Mouse (Mus musculus): ENCODE data around the gene Mrps12. TPM values are rescaled to one million over a fixed set of nuclear protein-coding genes. Genes with fewer than 3 reads are reported as not detected.

Mrps12 gene
- polyA plus RNA-seq, 1 experiment from 2014 or later = 116 TPM

DNA sequence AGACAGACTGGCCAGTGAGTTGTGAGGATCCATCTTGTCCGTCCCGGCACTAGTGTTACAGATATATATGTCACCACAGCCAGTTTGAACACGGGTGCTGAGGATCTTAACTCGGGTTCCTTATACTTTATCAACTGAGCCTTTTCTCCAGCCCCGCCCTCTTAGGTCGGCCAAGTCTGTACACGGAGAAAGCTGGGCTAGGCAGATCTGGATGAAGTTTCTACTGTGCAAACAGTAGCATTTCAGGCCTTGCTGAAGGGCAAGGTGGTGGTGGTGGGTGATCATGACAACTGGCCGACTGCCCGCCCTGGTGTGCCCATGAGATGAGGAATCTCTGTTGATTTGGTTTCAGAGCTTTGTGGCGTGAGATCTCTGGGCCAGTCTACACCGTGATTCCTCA is 44.3 kb downstream of the Mrps12 start:
- Histone ChIP-seq H3K4me2 (no peak overlapping the region), H3K27ac (no peak overlapping the region), H3K9me3 (no peaks in the 10 kb centered on the region), H3K9ac (no peak overlapping the region), H3K4me1 (peaks cover 18% of the 10 kb centered on the region), H3K36me3 (no peaks in the 10 kb centered on the region), H3K4me3 (no peak overlapping the region), H3K27me3 (peaks cover 9% of the 10 kb centered on the region; the same call in 1 of the 2 replicates)
- no peak for ATAC-seq (ENCODE audit: borderline replicate concordance, extremely low read depth, low FRiP score, low TSS enrichment)
- WGBS = 85% methylated on average over 11 of the region's 11 CpGs

DNA sequence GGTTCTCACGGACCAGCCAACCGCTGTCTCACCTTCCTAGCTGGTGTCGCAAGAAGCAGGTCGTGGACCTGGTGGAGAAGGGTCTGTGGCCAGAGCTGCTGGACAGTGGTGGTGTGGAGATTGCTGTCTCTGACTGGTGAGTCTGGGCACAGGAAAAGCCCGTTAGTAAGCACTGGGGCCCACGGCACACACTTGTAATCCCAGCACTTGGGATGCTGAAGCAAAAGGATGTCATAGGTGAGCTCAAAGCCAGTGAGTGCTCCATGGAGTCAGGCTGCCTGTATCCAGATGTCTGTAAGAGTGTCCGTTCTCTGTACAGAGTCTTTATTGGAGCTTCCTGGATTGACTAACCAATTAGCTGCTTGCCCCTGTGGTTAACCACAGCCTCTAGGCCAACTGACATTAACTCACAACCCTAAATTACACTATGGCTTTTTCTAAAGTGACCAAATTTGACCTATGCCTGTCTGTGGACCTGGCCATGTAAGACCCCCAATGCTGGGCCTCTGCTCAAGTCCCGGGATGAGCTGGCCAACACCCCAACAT is 46.6 kb downstream of the Mrps12 start:
- no peak for ATAC-seq (ENCODE audit: borderline replicate concordance, extremely low read depth, low FRiP score, low TSS enrichment)
- 48% methylated on average over 8 of the region's 8 CpGs for WGBS

DNA sequence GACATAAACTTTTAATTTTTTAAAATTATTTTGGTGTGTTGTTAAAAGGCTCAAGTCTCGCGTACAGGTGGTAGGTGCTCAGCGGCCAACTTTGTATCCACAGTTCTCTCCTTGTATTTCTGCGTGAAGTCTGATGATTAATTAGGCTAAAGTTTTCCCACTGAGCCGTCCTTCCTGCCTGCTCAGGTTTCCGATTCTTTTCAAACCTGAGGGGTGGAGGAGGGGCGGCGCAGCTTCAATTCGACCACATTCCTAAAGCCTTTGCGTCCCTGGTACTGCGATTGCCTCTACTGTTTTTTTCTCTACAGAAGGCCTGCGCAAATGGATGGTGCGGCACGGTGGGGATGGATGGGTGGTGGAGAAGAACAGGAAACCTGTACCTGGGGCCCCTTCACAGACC is 47.2 kb downstream of the Mrps12 start:
- Histone ChIP-seq H3K4me3 (peak overlapping the region; percentile 60; the same call in 1 of the 2 replicates), H3K27ac (peak overlapping the region; percentile 3; the same call in 1 of the 2 replicates)
- no peak for ATAC-seq (ENCODE audit: borderline replicate concordance, extremely low read depth, low FRiP score, low TSS enrichment)

More for the DNA sequence above, 46.6 kb downstream of the Mrps12 start:
- H3K4me3 ChIP-seq = no peak overlapping the region
- no peak overlapping the region for H3K9ac ChIP-seq
- peaks cover 9% of the 10 kb centered on the region; the same call in 1 of the 2 replicates for H3K27me3 ChIP-seq
- H3K4me1 ChIP-seq = peaks cover 18% of the 10 kb centered on the region
- H3K9me3 ChIP-seq = no peaks in the 10 kb centered on the region
- H3K4me2 ChIP-seq = no peak overlapping the region
- no peak overlapping the region for H3K27ac ChIP-seq
- no peaks in the 10 kb centered on the region for H3K36me3 ChIP-seq

DNA sequence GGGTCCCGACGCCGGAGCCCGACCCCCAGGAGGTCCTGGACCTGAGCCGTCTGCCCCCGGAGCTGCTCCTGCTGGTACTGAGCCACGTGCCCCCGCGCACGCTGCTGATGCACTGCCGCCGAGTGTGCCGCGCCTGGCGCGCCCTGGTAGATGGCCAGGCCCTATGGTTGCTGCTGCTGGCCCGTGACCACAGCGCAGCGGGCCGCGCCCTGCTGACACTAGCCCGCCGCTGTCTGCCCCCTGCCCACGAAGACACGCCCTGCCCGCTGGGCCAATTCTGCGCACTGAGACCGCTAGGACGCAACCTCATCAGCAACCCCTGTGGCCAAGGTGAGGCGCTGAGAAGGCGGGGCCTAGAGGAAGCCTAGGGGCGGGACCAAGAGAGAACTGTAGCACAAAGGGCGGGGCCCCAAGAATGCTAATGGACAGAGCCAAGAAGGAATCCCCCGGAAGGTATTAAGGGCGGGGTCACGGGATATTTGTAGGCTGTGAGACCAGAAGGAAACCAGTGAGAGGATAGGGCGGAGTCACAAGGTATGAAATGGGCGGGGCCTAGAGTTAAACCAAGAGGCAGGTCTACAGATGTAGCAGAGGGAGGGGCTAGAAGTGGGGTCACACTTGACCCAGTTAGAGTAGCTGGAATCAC is 48.2 kb downstream of the Mrps12 start:
- under 1% methylated on average over 38 of the region's 38 CpGs for WGBS
- H3K27me3 ChIP-seq = peaks cover 9% of the 10 kb centered on the region; the same call in 1 of the 2 replicates
- ATAC-seq (ENCODE audit: borderline replicate concordance, extremely low read depth, low FRiP score, low TSS enrichment) = peak; percentile 83
- H3K36me3 ChIP-seq = no peaks in the 10 kb centered on the region
- H3K9ac ChIP-seq = peak overlapping the region; percentile 37
- peak overlapping the region; percentile 94 for H3K4me2 ChIP-seq
- no peaks in the 10 kb centered on the region for H3K9me3 ChIP-seq
- peaks cover 18% of the 10 kb centered on the region for H3K4me1 ChIP-seq
- no peak overlapping the region for H3K27ac ChIP-seq
- H3K4me3 ChIP-seq = peak overlapping the region; percentile 60

More for the DNA sequence above, 47.2 kb downstream of the Mrps12 start:
- 6% methylated on average over 14 of the region's 14 CpGs for WGBS
- Histone ChIP-seq H3K9me3 (no peaks in the 10 kb centered on the region), H3K27me3 (peaks cover 9% of the 10 kb centered on the region; the same call in 1 of the 2 replicates), H3K4me1 (peaks cover 18% of the 10 kb centered on the region), H3K4me2 (peak overlapping the region; percentile 94), H3K36me3 (no peaks in the 10 kb centered on the region), H3K9ac (no peak overlapping the region)

DNA sequence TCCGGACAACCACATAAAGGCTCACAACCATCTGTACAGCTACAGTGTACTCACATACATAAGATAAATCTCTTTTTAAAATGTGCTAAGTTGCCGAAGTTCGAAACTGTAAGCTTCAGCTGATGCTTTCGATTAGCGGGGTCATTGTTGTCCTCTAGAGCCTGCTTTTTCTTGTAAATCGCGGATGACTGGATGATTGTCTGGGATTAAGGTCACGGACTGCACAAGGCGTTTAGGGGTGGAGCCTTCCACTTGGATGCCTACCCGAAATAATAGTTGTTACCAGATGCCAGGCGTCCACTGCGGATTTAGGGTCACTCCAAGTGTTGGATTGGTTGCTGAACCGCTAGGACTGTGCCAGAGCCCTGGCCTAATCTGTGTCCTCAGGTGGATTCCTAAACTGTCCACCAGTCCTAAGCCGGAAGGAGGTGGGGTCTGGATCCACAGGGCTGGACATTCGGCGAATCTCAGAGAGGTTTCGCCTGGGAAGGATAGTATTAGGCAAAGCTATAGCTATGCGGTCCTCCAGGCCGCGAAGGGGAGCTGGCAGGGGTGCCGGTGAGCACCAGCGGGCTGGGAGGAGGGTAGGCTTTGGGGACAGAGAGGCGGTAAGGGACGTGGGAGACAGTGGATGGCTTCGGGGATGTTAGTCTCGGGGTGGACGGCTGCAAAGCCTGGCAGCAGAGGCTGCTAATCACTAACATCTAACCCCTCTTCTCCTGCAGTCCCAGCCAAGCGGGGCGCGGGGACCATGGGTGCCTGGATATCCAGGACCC is 48.9 kb downstream of the Mrps12 start, which contains the start of gene Fbxo27:
TSS of gene Fbxo27 (plus strand) at position 305 of the 776 bp plus-strand sequence.
- Histone ChIP-seq H3K27me3 (peaks cover 9% of the 10 kb centered on the region; the same call in 1 of the 2 replicates), H3K9me3 (no peaks in the 10 kb centered on the region), H3K4me3 (peak within 1 kb of the TSS; percentile 60), H3K9ac (peak within 1 kb of the TSS; percentile 37), H3K36me3 (no peaks in the 10 kb centered on the region), H3K4me2 (peak within 1 kb of the TSS; percentile 94), H3K4me1 (peaks cover 18% of the 10 kb centered on the region), H3K27ac (no peak within 1 kb of the TSS)
- 37% methylated on average over 30 of the region's 30 CpGs for WGBS
- ATAC-seq (ENCODE audit: borderline replicate concordance, extremely low read depth, low FRiP score, low TSS enrichment) = peak; percentile 36

DNA sequence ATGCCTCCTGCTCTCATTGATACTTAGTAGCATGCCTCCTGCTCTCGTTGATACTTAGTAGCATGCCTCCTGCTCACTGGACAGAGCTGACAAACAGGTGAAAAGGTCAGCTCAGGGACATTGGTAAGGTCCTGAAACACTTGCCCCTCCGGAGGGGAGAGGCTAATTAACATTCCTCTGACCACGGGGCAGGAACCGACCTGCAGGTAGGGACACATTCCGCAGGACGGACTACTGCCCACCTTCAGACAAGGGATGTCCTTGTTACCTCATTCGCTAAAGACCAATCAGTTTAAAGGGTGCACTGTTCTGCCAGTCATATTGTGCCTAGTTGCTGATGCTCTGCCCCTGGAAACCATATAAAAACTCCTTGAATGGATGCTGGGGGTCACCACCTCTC is 50.5 kb downstream of the Mrps12 start:
- H3K27ac ChIP-seq = no peak overlapping the region

More for the DNA sequence above, 50.5 kb downstream of the Mrps12 start:
- Histone ChIP-seq H3K9me3 (no peaks in the 10 kb centered on the region), H3K9ac (no peak overlapping the region), H3K4me2 (no peak overlapping the region), H3K36me3 (no peaks in the 10 kb centered on the region), H3K4me3 (no peak overlapping the region), H3K4me1 (peaks cover 18% of the 10 kb centered on the region), H3K27me3 (peaks cover 9% of the 10 kb centered on the region; the same call in 1 of the 2 replicates)
- no peak for ATAC-seq (ENCODE audit: borderline replicate concordance, extremely low read depth, low FRiP score, low TSS enrichment)
- 57% methylated on average over 7 of the region's 7 CpGs for WGBS

Other genes starting within 250 kb of the Mrps12 start
- gene Ifnl2, start 231.4 kb downstream of the Mrps12 start, polyA plus RNA-seq (2015; fragmentation: Nextera tagmentation; extraction: Ambion mirVana) = not detected in 2 replicates
- gene Ifnl3, start 219.0 kb downstream of the Mrps12 start, polyA plus RNA-seq (2015; fragmentation: Nextera tagmentation; extraction: Ambion mirVana) = not detected in 2 replicates
- gene Sycn, start 200.9 kb downstream of the Mrps12 start, polyA plus RNA-seq (2015; fragmentation: Nextera tagmentation; extraction: Ambion mirVana) = 0.53 TPM in 1 of 2 replicates, not detected in the other
- not detected in 2 replicates for gene Nccrp1, start 194.6 kb downstream of the Mrps12 start, polyA plus RNA-seq (2015; fragmentation: Nextera tagmentation; extraction: Ambion mirVana)
- 21.3 and 21.6 TPM in 2 replicates for gene Samd4b, start 143.7 kb downstream of the Mrps12 start, polyA plus RNA-seq (2015; fragmentation: Nextera tagmentation; extraction: Ambion mirVana)
- gene Pak4, start 143.6 kb downstream of the Mrps12 start, polyA plus RNA-seq (2015; fragmentation: Nextera tagmentation; extraction: Ambion mirVana) = 55.4 and 60.8 TPM in 2 replicates
- gene Acp7, start 110.5 kb downstream of the Mrps12 start, polyA plus RNA-seq (2015; fragmentation: Nextera tagmentation; extraction: Ambion mirVana) = not detected in 2 replicates
- gene Fbxo27, start 49.0 kb downstream of the Mrps12 start, polyA plus RNA-seq (2015; fragmentation: Nextera tagmentation; extraction: Ambion mirVana) = 6.3 and 6.5 TPM in 2 replicates
- gene Fbxo17, start 25.0 kb downstream of the Mrps12 start, polyA plus RNA-seq (2015; fragmentation: Nextera tagmentation; extraction: Ambion mirVana) = 15.6 and 16.3 TPM in 2 replicates
- 27.2 and 27.7 TPM in 2 replicates for gene Sars2, start 172 bp upstream of the Mrps12 start, polyA plus RNA-seq (2015; fragmentation: Nextera tagmentation; extraction: Ambion mirVana)
- not detected in 2 replicates for gene Ccer2, start 14.4 kb upstream of the Mrps12 start, polyA plus RNA-seq (2015; fragmentation: Nextera tagmentation; extraction: Ambion mirVana)
- 59.5 and 65.2 TPM in 2 replicates for gene Sirt2, start 24.9 kb upstream of the Mrps12 start, polyA plus RNA-seq (2015; fragmentation: Nextera tagmentation; extraction: Ambion mirVana)
- gene Nfkbib, start 25.7 kb upstream of the Mrps12 start, polyA plus RNA-seq (2015; fragmentation: Nextera tagmentation; extraction: Ambion mirVana) = 36.9 and 38.7 TPM in 2 replicates
- gene Rinl, start 47.1 kb upstream of the Mrps12 start, polyA plus RNA-seq (2015; fragmentation: Nextera tagmentation; extraction: Ambion mirVana) = 7.1 and 8.8 TPM in 2 replicates
- gene Hnrnpl, start 66.7 kb upstream of the Mrps12 start, polyA plus RNA-seq (2015; fragmentation: Nextera tagmentation; extraction: Ambion mirVana) = 254 and 264 TPM in 2 replicates
- gene Ech1, start 83.4 kb upstream of the Mrps12 start, polyA plus RNA-seq (2015; fragmentation: Nextera tagmentation; extraction: Ambion mirVana) = 154 and 162 TPM in 2 replicates
- gene Lgals4, start 92.0 kb upstream of the Mrps12 start, polyA plus RNA-seq (2015; fragmentation: Nextera tagmentation; extraction: Ambion mirVana) = 6.7 and 9.2 TPM in 2 replicates
- gene Lgals7, start 122.0 kb upstream of the Mrps12 start, polyA plus RNA-seq (2015; fragmentation: Nextera tagmentation; extraction: Ambion mirVana) = 1.5 and 1.6 TPM in 2 replicates
- 0.29 and 0.42 TPM in 2 replicates for gene Capn12, start 139.6 kb upstream of the Mrps12 start, polyA plus RNA-seq (2015; fragmentation: Nextera tagmentation; extraction: Ambion mirVana)
- 287 and 302 TPM in 2 replicates for gene Actn4, start 220.5 kb upstream of the Mrps12 start, polyA plus RNA-seq (2015; fragmentation: Nextera tagmentation; extraction: Ambion mirVana)
- 360 and 364 TPM in 2 replicates for gene Eif3k, start 240.0 kb upstream of the Mrps12 start, polyA plus RNA-seq (2015; fragmentation: Nextera tagmentation; extraction: Ambion mirVana)
- gene Map4k1, start 240.2 kb upstream of the Mrps12 start, polyA plus RNA-seq (2015; fragmentation: Nextera tagmentation; extraction: Ambion mirVana) = 7.4 and 9.8 TPM in 2 replicates